Mouse (Mus musculus) forebrain, embryonic 16.5 days (tissue): Measurements from ENCODE around the gene Trex2. TPM values are rescaled to one million over a fixed set of nuclear protein-coding genes. Genes with fewer than 3 reads are reported as not detected.

Source experiments
- ATAC-seq: fragments of 200-750 bp; cut with Nextera tagmentation; 2 replicates; pipeline ENCODE4 v1.8.0; 2017; ENCODE audit warnings: mild to moderate bottlenecking, moderate library complexity
- H3K27ac ChIP-seq: fragments of 300-500 bp; sonication (generic); 2 replicates; pipeline ENCODE4 v1.5.1; 2014; ENCODE audit warnings: low read length, control low read depth
- H3K27me3 ChIP-seq: fragments of 300-500 bp; sonication (generic); replicated peaks from 2 replicates; pipeline ENCODE4 v1.6.1; 2014; ENCODE audit warnings: low read length; ENCODE audit not compliant: control insufficient read depth, insufficient read depth
- H3K36me3 ChIP-seq: fragments of 300-500 bp; sonication (generic); 2 replicates; pipeline ENCODE4 v1.6.1; 2014; ENCODE audit not compliant: control insufficient read depth, insufficient read depth
- H3K4me1 ChIP-seq: fragments of 300-500 bp; sonication (generic); replicated peaks from 2 replicates; pipeline ENCODE4 v1.6.1; 2014; ENCODE audit warnings: low read length; ENCODE audit not compliant: control insufficient read depth, insufficient read depth
- H3K4me2 ChIP-seq: fragments of 300-500 bp; sonication (generic); 2 replicates; pipeline ENCODE4 v1.6.1; 2014; ENCODE audit warnings: mild to moderate bottlenecking, low read length, control low read depth
- H3K4me3 ChIP-seq: fragments of 300-500 bp; sonication (generic); replicated peaks from 2 replicates; pipeline ENCODE4 v1.5.1; 2014; ENCODE audit warnings: mild to moderate bottlenecking, low read length, control low read depth
- H3K9ac ChIP-seq: fragments of 300-500 bp; sonication (generic); replicated peaks from 2 replicates; pipeline ENCODE4 v1.6.1; 2014; ENCODE audit warnings: low read depth, low read length, control low read depth
- H3K9me3 ChIP-seq: fragments of 300-500 bp; sonication (generic); 2 replicates; pipeline ENCODE4 v1.6.1; 2016; ENCODE audit warnings: low read length; ENCODE audit not compliant: control insufficient read depth
- WGBS: fragments of 180-500 bp; shearing (Covaris S2); extraction: QIAGEN DNeasy Blood & Tissue Kit; methylation state at CpG from one replicate; pipeline ENCODE4 v1.1.7; 2014; 5-methylcytosine and 5-hydroxymethylcytosine counted together
- polyA plus RNA-seq: library from polyadenylated mRNA; unstranded; fragments of >200 nt; fragmentation: Nextera tagmentation; extraction: Ambion mirVana; gene quantifications from 2 replicates; pipeline ENCODE4 v1.2.1, GENCODE M21; 2015

Gene Trex2
- not detected in 2 replicates for polyA plus RNA-seq

- no peaks in the 10 kb centered on the region for H3K4me1 ChIP-seq
- no peak within 1 kb of the TSS for H3K4me3 ChIP-seq
- no peak for ATAC-seq
- H3K4me2 ChIP-seq: no peak within 1 kb of the TSS
- no peaks in the 10 kb centered on the region for H3K36me3 ChIP-seq
- no peaks in the 10 kb centered on the region for H3K27me3 ChIP-seq
- WGBS: 85% methylated on average over 11 of the region's 11 CpGs
- no peaks in the 10 kb centered on the region for H3K9me3 ChIP-seq
- H3K9ac ChIP-seq: no peak within 1 kb of the TSS
- H3K27ac ChIP-seq: no peak within 1 kb of the TSS
Measured at GRCm38 (mm10) chrX:73435252-73435651, at the start of gene Trex2. Gene Trex2 (minus strand): TSS chrX:73435344.

GRCm38 (mm10) chrX:73484870-73485269, 49.7 kb upstream of the Trex2 start:
- Histone ChIP-seq H3K9ac (no peak overlapping the region), H3K9me3 (no peaks in the 10 kb centered on the region), H3K4me3 (no peak overlapping the region), H3K27me3 (no peaks in the 10 kb centered on the region), H3K4me1 (no peaks in the 10 kb centered on the region; the same call in 1 of the 2 replicates), H3K36me3 (no peaks in the 10 kb centered on the region), H3K27ac (no peak overlapping the region), H3K4me2 (no peak overlapping the region)
- no peak for ATAC-seq
- WGBS: 89% methylated on average over 4 of the region's 4 CpGs

DNA sequence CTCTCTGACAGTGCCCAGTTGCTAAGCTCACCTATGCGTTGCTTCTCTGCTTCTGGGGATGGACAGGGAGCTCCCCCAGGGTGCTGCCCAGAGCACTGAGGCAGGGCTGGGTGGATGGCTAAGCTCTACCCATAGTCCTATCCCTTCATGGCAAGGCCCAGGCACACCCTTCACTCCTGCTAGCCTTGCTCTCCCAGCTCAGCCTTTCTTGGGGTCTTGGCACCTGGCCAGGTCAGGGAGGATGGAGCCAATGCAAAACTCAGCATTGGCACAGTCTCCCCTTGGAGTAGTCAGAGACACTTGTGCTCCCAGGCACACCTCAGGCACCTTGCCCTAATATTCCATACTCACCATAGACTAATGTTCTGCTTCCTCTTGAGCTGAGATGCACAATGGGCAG, 48.9 kb upstream of the Trex2 start:
- no peak overlapping the region for H3K4me2 ChIP-seq
- no peak overlapping the region for H3K27ac ChIP-seq

DNA sequence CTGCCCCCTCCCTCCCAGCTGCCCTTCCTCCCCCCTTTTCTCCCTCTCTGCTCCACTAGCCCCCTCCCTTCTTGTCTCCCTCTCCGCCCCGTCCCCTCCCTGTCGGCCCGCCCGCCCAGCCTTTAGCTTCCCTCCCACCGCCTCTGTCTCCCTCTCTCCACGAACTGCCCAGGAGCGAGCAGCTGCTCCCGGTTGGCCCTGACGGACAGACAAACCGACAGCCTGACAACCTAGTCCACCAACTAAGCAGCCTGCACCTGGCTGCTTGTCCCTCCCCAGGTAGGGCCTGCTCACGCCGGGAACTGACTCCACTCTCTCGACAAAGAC, 48.3 kb upstream of the Trex2 start, which contains the start of gene Bgn:
TSS of gene Bgn (plus strand) at position 119 of the 327 bp plus-strand sequence.
- no peak within 1 kb of the TSS; the same call in 1 of the 2 replicates for H3K4me2 ChIP-seq
- H3K9me3 ChIP-seq: no peaks in the 10 kb centered on the region
- H3K9ac ChIP-seq: no peak within 1 kb of the TSS
- H3K27me3 ChIP-seq: no peaks in the 10 kb centered on the region
- 0 out of 2 replicates have a peak within 1 kb of the TSS, but pooled peaks have one; percentile 3 for H3K4me3 ChIP-seq
- no peak within 1 kb of the TSS for H3K27ac ChIP-seq
- no peaks in the 10 kb centered on the region; the same call in 1 of the 2 replicates for H3K4me1 ChIP-seq
- WGBS: 34% methylated on average over 9 of the region's 14 CpGs
- no peak for ATAC-seq
- no peaks in the 10 kb centered on the region for H3K36me3 ChIP-seq

More for the DNA sequence above, 48.9 kb upstream of the Trex2 start:
- Histone ChIP-seq H3K9ac (no peak overlapping the region), H3K9me3 (no peaks in the 10 kb centered on the region), H3K36me3 (no peaks in the 10 kb centered on the region), H3K27me3 (no peaks in the 10 kb centered on the region), H3K4me1 (no peaks in the 10 kb centered on the region; the same call in 1 of the 2 replicates), H3K4me3 (0 out of 2 replicates have a peak overlapping the region, but pooled peaks have one; percentile 3)
- 0 out of 2 replicates have a peak, but pooled peaks have one; percentile 20 for ATAC-seq
- WGBS: 92% methylated on average over 1 of the region's 1 CpGs

- no peak overlapping the region for H3K27ac ChIP-seq
- H3K9ac ChIP-seq: no peak overlapping the region
- H3K4me1 ChIP-seq: no peaks in the 10 kb centered on the region; the same call in 1 of the 2 replicates
- no peak overlapping the region for H3K4me3 ChIP-seq
- no peak for ATAC-seq
- 51% methylated on average over 3 of the region's 4 CpGs for WGBS
- no peaks in the 10 kb centered on the region for H3K27me3 ChIP-seq
- no peaks in the 10 kb centered on the region for H3K9me3 ChIP-seq
- no peak overlapping the region for H3K4me2 ChIP-seq
- no peaks in the 10 kb centered on the region for H3K36me3 ChIP-seq
Measured at GRCm38 (mm10) chrX:73482643-73483483, 47.7 kb upstream of the Trex2 start.

DNA sequence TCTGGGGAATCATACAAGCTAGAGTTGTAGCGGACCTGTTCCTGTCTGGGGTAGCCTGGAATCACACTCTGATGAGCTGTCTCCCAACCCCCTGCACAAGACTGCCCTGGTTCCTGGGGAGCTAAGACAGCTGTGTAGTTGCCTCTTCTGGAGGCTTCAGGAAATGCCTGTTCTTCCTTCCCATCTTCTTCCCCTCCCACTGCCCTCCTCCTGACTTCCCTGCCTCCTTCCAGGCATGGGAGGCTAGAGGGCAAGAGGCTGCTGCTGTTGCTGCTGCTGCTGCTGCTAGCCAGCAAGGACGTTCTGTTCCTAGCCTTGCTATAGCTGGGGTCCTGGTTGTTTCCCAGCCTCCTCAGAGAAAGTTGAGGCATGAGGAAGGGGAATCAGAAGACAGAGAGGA, 45.2 kb upstream of the Trex2 start:
- no peak overlapping the region for H3K4me2 ChIP-seq
- H3K36me3 ChIP-seq: no peaks in the 10 kb centered on the region
- 62% methylated on average over 2 of the region's 2 CpGs for WGBS
- no peak for ATAC-seq
- H3K4me3 ChIP-seq: no peak overlapping the region
- no peaks in the 10 kb centered on the region for H3K9me3 ChIP-seq
- no peaks in the 10 kb centered on the region; the same call in 1 of the 2 replicates for H3K4me1 ChIP-seq
- no peaks in the 10 kb centered on the region for H3K27me3 ChIP-seq
- no peak overlapping the region for H3K9ac ChIP-seq
- no peak overlapping the region for H3K27ac ChIP-seq

- H3K4me3 ChIP-seq: no peak overlapping the region
- H3K36me3 ChIP-seq: no peaks in the 10 kb centered on the region
- no peaks in the 10 kb centered on the region for H3K27me3 ChIP-seq
- H3K9me3 ChIP-seq: no peaks in the 10 kb centered on the region
- H3K27ac ChIP-seq: no peak overlapping the region
- H3K9ac ChIP-seq: no peak overlapping the region
- no peak overlapping the region for H3K4me2 ChIP-seq
- no peaks in the 10 kb centered on the region; the same call in 1 of the 2 replicates for H3K4me1 ChIP-seq
- ATAC-seq: no peak
Measured at GRCm38 (mm10) chrX:73479656-73480055, 44.5 kb upstream of the Trex2 start.

GRCm38 (mm10) chrX:73477500-73477899, 42.4 kb upstream of the Trex2 start:
- Histone ChIP-seq H3K27ac (no peak overlapping the region), H3K9me3 (no peaks in the 10 kb centered on the region), H3K4me1 (no peaks in the 10 kb centered on the region), H3K36me3 (no peaks in the 10 kb centered on the region), H3K4me2 (no peak overlapping the region), H3K27me3 (no peaks in the 10 kb centered on the region), H3K4me3 (no peak overlapping the region), H3K9ac (no peak overlapping the region)
- 74% methylated on average over 2 of the region's 2 CpGs for WGBS
- no peak for ATAC-seq

GRCm38 (mm10) chrX:73476621-73477020, 41.5 kb upstream of the Trex2 start:
- H3K4me3 ChIP-seq: no peak overlapping the region
- H3K27ac ChIP-seq: no peak overlapping the region
- no peaks in the 10 kb centered on the region for H3K4me1 ChIP-seq
- no peak overlapping the region for H3K9ac ChIP-seq
- 88% methylated on average over 2 of the region's 2 CpGs for WGBS
- no peak for ATAC-seq
- H3K4me2 ChIP-seq: no peak overlapping the region
- H3K9me3 ChIP-seq: no peaks in the 10 kb centered on the region
- H3K27me3 ChIP-seq: no peaks in the 10 kb centered on the region
- no peaks in the 10 kb centered on the region for H3K36me3 ChIP-seq
